Mouse (Mus musculus): Measurements from ENCODE around the gene Gamt.

GRCm38 (mm10) chr10:80270734-80271181, 9.9 kb upstream of the Gamt start:
- TF ChIP-seq POLR2A (IDR thresholded peaks at IDR 0.05; ENCODE audit: low read depth, low read length) (no peak), CTCF (IDR thresholded peaks at IDR 0.05; ENCODE audit: borderline replicate concordance, insufficient read depth, low read length) (no peak)
